Mouse (Mus musculus): ENCODE results near the gene Tst. TPM values are rescaled to one million over a fixed set of nuclear protein-coding genes. Genes with fewer than 3 reads are reported as not detected.

Tst gene
- polyA plus RNA-seq, 1 experiment from 2014 or later = 43.5 TPM

DNA sequence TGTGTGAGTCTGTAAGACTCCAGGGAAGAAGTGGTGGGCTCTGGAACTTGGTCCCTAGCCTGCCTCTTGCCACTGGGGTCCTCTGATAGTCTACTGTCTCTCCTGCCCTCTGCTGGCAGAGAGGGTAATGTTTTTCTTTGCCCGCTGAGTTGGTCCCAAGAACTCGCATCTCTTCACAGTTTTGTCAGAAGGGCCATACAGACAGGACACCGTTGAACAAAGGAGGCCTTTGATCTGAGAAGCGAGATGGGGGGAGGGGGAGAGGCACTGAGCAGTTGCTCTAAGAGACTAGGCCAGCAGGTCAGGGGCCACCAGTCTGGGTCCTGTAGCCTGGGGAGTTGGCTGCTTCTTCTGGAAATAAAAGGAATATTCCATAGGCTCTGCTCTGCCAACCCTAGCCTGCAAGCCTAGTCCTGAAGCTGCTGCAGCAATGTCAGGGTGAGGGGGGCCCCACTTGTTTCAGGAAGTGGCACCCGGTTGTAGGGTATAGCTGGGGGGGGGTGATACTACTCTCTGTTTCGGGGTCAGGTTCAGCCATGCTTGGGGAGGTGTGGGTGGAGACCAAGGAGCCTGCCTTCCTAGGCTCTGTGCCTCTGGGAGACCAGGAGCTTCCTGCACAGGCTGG lies 29.3 kb upstream of the Tst start:
- Histone ChIP-seq H3K9me3 (ENCODE audit: control insufficient read depth, low read length) (no peaks in the 10 kb centered on the region), H3K27me3 (replicated peaks; ENCODE audit: control insufficient read depth, insufficient read depth, low read length) (no peaks in the 10 kb centered on the region; the same call in 1 of the 2 replicates), H3K4me2 (ENCODE audit: low read length) (no peak overlapping the region), H3K4me1 (ENCODE audit: control insufficient read depth, insufficient read depth, low read depth, low read length) (peaks cover 20% of the 10 kb centered on the region), H3K27ac (ENCODE audit: low read depth, low read length) (no peak overlapping the region), H3K36me3 (ENCODE audit: control insufficient read depth, insufficient read depth, low read length) (peaks cover 21% of the 10 kb centered on the region), H3K4me3 (ENCODE audit: low read length) (no peak overlapping the region), H3K9ac (ENCODE audit: low read depth, low read length) (no peak overlapping the region)
- ATAC-seq = no peak
- whole genome bisulfite sequencing = 25% methylated on average over 6 of the region's 6 CpGs

DNA sequence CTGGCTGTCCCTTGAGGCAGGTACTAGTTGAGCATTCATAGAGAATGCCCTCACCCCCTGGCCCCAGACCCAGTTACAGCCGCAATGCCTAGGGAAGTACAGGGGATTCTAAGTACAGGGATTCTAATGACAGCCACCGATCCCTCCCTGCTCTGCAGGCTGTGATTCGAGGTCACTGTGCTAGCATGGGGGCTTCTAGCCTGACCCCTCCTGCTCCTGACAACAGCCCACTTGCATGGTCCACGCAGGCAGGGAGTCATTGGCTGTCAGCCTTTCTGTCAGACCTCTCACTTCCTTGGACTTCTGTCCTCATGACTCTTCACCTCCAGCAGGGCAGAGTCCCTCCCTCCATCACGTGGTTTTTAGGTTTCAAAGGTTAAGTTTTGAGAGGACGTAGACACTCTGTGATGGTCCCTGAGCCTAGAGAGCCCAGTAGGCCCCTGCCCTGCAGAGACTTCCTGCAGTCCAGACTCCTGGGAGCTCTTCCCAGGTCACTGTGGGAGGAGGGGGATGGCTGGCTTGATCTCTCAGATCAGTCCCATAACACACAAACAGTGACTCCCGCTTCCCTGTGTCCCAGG lies 25.9 kb upstream of the Tst start:
- H3K4me3 ChIP-seq (ENCODE audit: low read length) = no peak overlapping the region
- ATAC-seq = no peak

DNA sequence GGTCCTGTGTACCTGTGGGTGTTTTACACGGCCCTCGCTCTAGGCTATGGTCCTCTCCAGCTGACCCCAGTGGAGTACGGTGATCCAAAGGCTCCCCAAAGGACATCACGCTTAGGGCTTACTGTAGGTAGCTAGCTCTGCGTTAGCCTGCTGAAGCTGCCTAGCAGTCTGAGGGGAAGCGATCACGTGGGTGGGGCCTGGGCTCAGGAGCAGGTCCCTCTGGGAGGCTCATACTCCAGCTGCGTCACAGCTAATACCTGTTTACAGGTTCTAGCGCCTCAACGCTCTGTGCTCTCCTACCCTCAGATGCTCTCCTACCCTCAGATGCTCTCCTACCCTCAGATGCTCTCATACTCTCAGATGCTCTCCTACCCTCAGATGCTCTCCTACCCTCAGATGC lies 25.2 kb upstream of the Tst start:
- no peaks in the 10 kb centered on the region for H3K9me3 ChIP-seq (ENCODE audit: control insufficient read depth, low read length)
- peaks cover 15% of the 10 kb centered on the region for H3K4me1 ChIP-seq (ENCODE audit: control insufficient read depth, insufficient read depth, low read depth, low read length)
- no peak for ATAC-seq
- no peak overlapping the region for H3K27ac ChIP-seq (ENCODE audit: low read depth, low read length)
- H3K4me2 ChIP-seq (ENCODE audit: low read length) = no peak overlapping the region
- no peaks in the 10 kb centered on the region for H3K27me3 ChIP-seq (replicated peaks; ENCODE audit: control insufficient read depth, insufficient read depth, low read length)
- peaks cover 19% of the 10 kb centered on the region for H3K36me3 ChIP-seq (ENCODE audit: control insufficient read depth, insufficient read depth, low read length)
- 90% methylated on average over 10 of the region's 10 CpGs for WGBS
- H3K4me3 ChIP-seq (ENCODE audit: low read length) = no peak overlapping the region
- no peak overlapping the region for H3K9ac ChIP-seq (ENCODE audit: low read depth, low read length)

More for the DNA sequence above, 25.9 kb upstream of the Tst start:
- Histone ChIP-seq H3K4me2 (ENCODE audit: low read length) (no peak overlapping the region), H3K36me3 (ENCODE audit: control insufficient read depth, insufficient read depth, low read length) (peaks cover 21% of the 10 kb centered on the region), H3K27ac (ENCODE audit: low read depth, low read length) (no peak overlapping the region), H3K9me3 (ENCODE audit: control insufficient read depth, low read length) (no peaks in the 10 kb centered on the region), H3K4me1 (ENCODE audit: control insufficient read depth, insufficient read depth, low read depth, low read length) (peaks cover 22% of the 10 kb centered on the region), H3K27me3 (replicated peaks; ENCODE audit: control insufficient read depth, insufficient read depth, low read length) (no peaks in the 10 kb centered on the region; the same call in 1 of the 2 replicates), H3K9ac (ENCODE audit: low read depth, low read length) (no peak overlapping the region)
- 85% methylated on average over 7 of the region's 7 CpGs for WGBS

DNA sequence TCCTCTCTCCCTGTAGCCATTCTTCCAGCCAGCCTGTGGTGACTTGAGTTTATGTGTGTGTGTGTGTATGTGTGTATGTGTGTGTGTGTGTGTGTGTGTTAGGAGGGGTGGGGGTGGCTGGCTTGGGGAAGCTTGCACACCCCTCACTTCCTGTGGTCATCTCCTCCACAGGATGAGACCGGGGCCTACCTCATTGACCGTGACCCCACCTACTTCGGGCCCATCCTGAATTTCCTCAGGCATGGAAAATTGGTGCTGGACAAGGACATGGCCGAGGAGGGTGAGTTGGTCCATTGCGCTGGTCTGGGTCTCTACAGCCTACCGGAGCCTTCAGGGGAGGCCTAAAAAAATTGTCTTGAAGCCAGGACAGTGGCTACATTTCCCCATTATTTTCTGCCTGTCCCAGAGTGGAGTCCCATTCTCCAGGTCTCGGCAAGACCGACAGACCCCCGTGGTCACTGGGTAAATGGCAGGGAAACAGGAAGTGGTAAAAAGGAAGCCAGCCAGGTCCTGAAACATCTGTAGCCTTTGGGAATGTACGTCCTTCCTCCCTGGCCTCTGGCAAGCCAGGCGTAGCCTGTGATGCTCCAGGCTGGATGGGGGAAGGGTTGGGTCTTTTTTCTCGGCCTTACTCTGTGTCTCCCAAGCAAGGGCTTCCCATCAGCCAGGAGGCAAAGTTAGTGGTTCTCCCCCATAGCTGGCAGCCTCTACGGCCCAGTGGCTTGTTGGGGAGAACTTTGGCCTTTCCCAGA lies 24.3 kb upstream of the Tst start:
- no peak for ATAC-seq
- WGBS = 79% methylated on average over 13 of the region's 13 CpGs
- Histone ChIP-seq H3K4me2 (ENCODE audit: low read length) (peak overlapping the region; percentile 79), H3K9ac (ENCODE audit: low read depth, low read length) (peak overlapping the region; percentile 89), H3K27me3 (replicated peaks; ENCODE audit: control insufficient read depth, insufficient read depth, low read length) (no peaks in the 10 kb centered on the region), H3K36me3 (ENCODE audit: control insufficient read depth, insufficient read depth, low read length) (peaks cover 14% of the 10 kb centered on the region), H3K9me3 (ENCODE audit: control insufficient read depth, low read length) (no peaks in the 10 kb centered on the region), H3K4me1 (ENCODE audit: control insufficient read depth, insufficient read depth, low read depth, low read length) (peaks cover 13% of the 10 kb centered on the region), H3K4me3 (ENCODE audit: low read length) (peak overlapping the region; percentile 81), H3K27ac (ENCODE audit: low read depth, low read length) (no peak overlapping the region; the same call in 1 of the 2 replicates)

DNA sequence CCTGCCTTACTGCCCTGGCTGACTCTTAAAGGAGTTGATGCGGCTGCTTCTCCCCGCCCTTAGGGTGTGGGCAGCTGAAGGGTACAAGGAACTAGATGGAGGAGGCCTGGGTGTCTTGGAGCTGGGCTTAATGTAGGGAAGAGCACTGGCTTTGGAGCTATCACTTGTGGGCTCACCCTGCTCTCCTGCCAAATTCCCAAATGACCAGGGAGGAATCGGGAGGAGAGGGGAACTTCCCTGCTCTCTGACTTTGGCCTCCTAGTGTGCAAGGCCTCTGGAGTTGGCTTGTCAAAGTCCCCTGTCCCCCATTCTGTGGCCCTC lies 23.4 kb upstream of the Tst start:
- peak overlapping the region; percentile 79 for H3K4me2 ChIP-seq (ENCODE audit: low read length)
- no peak; the same call in 1 of the 2 replicates for ATAC-seq
- WGBS = 0% methylated on average over 3 of the region's 3 CpGs

DNA sequence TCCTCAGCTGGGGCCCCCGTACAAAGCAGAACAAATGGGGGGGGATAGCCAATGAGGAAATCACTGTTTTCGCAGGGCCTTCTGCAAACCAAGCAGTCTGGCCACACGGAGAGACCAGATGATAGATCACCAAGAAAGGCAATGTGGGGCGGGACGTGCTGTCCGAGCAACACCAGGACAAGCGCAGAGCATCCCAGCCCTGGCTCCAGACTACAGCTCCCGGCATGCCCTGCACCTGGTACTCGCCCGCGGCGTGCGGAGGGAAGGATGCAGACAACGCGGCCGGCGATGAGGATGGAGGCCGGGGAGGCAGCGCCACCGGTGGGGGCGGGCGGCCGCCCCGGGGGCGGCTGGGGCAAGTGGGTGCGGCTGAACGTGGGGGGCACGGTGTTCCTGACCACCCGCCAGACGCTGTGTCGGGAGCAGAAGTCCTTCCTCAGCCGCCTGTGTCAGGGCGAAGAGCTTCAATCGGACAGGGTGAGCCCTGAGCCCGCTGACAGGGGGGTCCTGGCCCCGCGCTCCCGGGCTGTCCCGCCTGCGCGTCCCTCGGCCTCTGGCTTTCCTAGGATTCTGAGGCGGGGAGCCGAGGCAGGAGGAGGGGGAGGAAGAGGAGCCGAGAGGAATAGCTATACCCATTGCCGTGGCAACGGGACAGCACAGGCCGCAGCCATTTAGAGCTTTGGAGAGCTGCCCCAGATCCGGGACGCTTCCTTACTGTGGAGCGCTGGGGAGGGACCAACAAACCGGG lies 22.9 kb upstream of the Tst start, which contains the start of gene Kctd17:
TSS of gene Kctd17 (plus strand) at position 174 of the 748 bp plus-strand sequence.
- H3K27ac ChIP-seq (ENCODE audit: low read depth, low read length) = peak within 1 kb of the TSS; percentile 70
- H3K9me3 ChIP-seq (ENCODE audit: control insufficient read depth, low read length) = no peaks in the 10 kb centered on the region
- no peaks in the 10 kb centered on the region for H3K27me3 ChIP-seq (replicated peaks; ENCODE audit: control insufficient read depth, insufficient read depth, low read length)
- peak within 1 kb of the TSS; percentile 81 for H3K4me3 ChIP-seq (ENCODE audit: low read length)
- peak; percentile 89 for ATAC-seq
- WGBS = under 1% methylated on average over 44 of the region's 52 CpGs
- H3K9ac ChIP-seq (ENCODE audit: low read depth, low read length) = peak within 1 kb of the TSS; percentile 89
- peaks cover 6% of the 10 kb centered on the region; the same call in 1 of the 2 replicates for H3K36me3 ChIP-seq (ENCODE audit: control insufficient read depth, insufficient read depth, low read length)
- peak within 1 kb of the TSS; percentile 79 for H3K4me2 ChIP-seq (ENCODE audit: low read length)
- H3K4me1 ChIP-seq (ENCODE audit: control insufficient read depth, insufficient read depth, low read depth, low read length) = peaks cover 13% of the 10 kb centered on the region

More for the DNA sequence above, 23.4 kb upstream of the Tst start:
- peak overlapping the region; percentile 70 for H3K27ac ChIP-seq (ENCODE audit: low read depth, low read length)
- H3K36me3 ChIP-seq (ENCODE audit: control insufficient read depth, insufficient read depth, low read length) = peaks cover 11% of the 10 kb centered on the region
- no peaks in the 10 kb centered on the region for H3K9me3 ChIP-seq (ENCODE audit: control insufficient read depth, low read length)
- H3K9ac ChIP-seq (ENCODE audit: low read depth, low read length) = peak overlapping the region; percentile 89
- H3K4me3 ChIP-seq (ENCODE audit: low read length) = peak overlapping the region; percentile 81
- peaks cover 13% of the 10 kb centered on the region for H3K4me1 ChIP-seq (ENCODE audit: control insufficient read depth, insufficient read depth, low read depth, low read length)
- H3K27me3 ChIP-seq (replicated peaks; ENCODE audit: control insufficient read depth, insufficient read depth, low read length) = no peaks in the 10 kb centered on the region

DNA sequence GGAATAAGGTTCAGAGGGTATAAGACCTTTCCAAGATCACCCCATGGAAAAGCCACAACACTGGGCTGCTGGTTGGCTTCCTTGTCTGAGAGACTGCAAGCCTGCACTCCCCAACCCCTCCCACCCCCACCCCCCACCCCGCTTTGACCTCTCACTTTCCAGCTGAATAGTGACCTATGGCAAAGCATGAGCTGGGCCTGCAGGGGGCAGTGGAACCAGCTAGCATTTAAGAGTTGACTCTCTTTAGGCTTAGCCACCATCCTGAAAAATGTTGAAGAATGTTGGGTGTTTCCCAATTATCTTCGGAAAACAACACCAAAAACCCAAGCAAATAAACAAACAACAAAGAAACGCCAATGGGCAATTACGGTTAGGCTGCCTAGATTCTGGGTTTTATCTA lies 19.5 kb upstream of the Tst start:
- 63% methylated on average over 4 of the region's 4 CpGs for WGBS
- ATAC-seq = no peak
- H3K27me3 ChIP-seq (replicated peaks; ENCODE audit: control insufficient read depth, insufficient read depth, low read length) = no peaks in the 10 kb centered on the region
- H3K4me3 ChIP-seq (ENCODE audit: low read length) = no peak overlapping the region
- peaks cover 15% of the 10 kb centered on the region for H3K4me1 ChIP-seq (ENCODE audit: control insufficient read depth, insufficient read depth, low read depth, low read length)
- H3K9ac ChIP-seq (ENCODE audit: low read depth, low read length) = no peak overlapping the region
- H3K27ac ChIP-seq (ENCODE audit: low read depth, low read length) = no peak overlapping the region
- H3K9me3 ChIP-seq (ENCODE audit: control insufficient read depth, low read length) = no peaks in the 10 kb centered on the region
- H3K4me2 ChIP-seq (ENCODE audit: low read length) = no peak overlapping the region
- no peaks in the 10 kb centered on the region for H3K36me3 ChIP-seq (ENCODE audit: control insufficient read depth, insufficient read depth, low read length)

DNA sequence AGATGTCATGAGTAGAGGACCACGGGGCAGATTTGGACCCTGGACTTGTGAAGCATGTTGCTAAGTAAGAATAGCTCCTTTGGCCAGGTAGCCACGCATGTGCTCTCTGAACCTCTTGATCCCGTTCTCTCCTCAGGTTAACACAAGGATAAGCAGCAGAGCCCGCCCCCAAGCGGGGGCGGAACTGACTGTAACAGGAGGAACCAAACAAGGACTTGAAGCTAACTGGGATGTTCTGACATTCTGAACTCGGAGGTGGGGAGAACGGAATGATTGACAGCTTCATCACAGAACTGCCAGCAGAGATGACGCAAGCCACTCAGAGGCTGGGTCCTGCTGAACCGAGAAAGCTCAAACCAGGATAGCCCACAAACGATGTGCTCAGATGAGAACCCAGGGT lies 18.8 kb upstream of the Tst start:
- Histone ChIP-seq H3K36me3 (ENCODE audit: control insufficient read depth, insufficient read depth, low read length) (no peaks in the 10 kb centered on the region), H3K27me3 (replicated peaks; ENCODE audit: control insufficient read depth, insufficient read depth, low read length) (no peaks in the 10 kb centered on the region), H3K9ac (ENCODE audit: low read depth, low read length) (no peak overlapping the region), H3K4me1 (ENCODE audit: control insufficient read depth, insufficient read depth, low read depth, low read length) (peaks cover 8% of the 10 kb centered on the region), H3K4me3 (ENCODE audit: low read length) (no peak overlapping the region), H3K9me3 (ENCODE audit: control insufficient read depth, low read length) (no peaks in the 10 kb centered on the region), H3K4me2 (ENCODE audit: low read length) (no peak overlapping the region), H3K27ac (ENCODE audit: low read depth, low read length) (no peak overlapping the region)
- 26% methylated on average over 11 of the region's 11 CpGs for WGBS
- no peak for ATAC-seq

All from hindbrain, embryonic 16.5 days (tissue).